Mouse (Mus musculus): ENCODE results near the gene Col1a1.
A peak's percentile ranks its signal among the peaks of the same experiment; 100 is the strongest.
"Not testable (repeated sequence)": the region's sequence is repeated elsewhere in the genome, so short reads cannot be mapped to it uniquely, and the experiment has no call there.

Col1a1 gene

GRCm38 (mm10) chr11:94937787-94938186, 1.8 kb downstream of the Col1a1 start:
- no peak for DNase-seq (ENCODE audit: low spot score)

- no peak for DNase-seq (ENCODE audit: low spot score)
Observed at GRCm38 (mm10) chr11:94938296-94938695, 2.3 kb downstream of the Col1a1 start.

GRCm38 (mm10) chr11:94939280-94939679, 3.3 kb downstream of the Col1a1 start:
- DNase-seq (ENCODE audit: low spot score): peak; percentile 76

GRCm38 (mm10) chr11:94941121-94941520, 5.1 kb downstream of the Col1a1 start:
- DNase-seq (ENCODE audit: low spot score): no peak

GRCm38 (mm10) chr11:94941776-94942175, 5.8 kb downstream of the Col1a1 start:
- no peak for DNase-seq (ENCODE audit: low spot score)

GRCm38 (mm10) chr11:94942282-94943023, 6.4 kb downstream of the Col1a1 start:
- DNase-seq (ENCODE audit: low spot score): no peak

GRCm38 (mm10) chr11:94943054-94943453, 7.0 kb downstream of the Col1a1 start:
- DNase-seq (ENCODE audit: low spot score): no peak

- no peak for DNase-seq (ENCODE audit: low spot score)
Observed at GRCm38 (mm10) chr11:94944295-94944694, 8.3 kb downstream of the Col1a1 start.

- no peak for DNase-seq (ENCODE audit: low spot score)
Observed at GRCm38 (mm10) chr11:94945236-94945635, 9.2 kb downstream of the Col1a1 start.

GRCm38 (mm10) chr11:94952169-94952568, 16.1 kb downstream of the Col1a1 start:
- no peak for DNase-seq (ENCODE audit: low spot score)

GRCm38 (mm10) chr11:94955103-94955502, 19.1 kb downstream of the Col1a1 start:
- no peak for DNase-seq (ENCODE audit: low spot score)

GRCm38 (mm10) chr11:94957693-94958064, 21.7 kb downstream of the Col1a1 start:
- no peak for DNase-seq (ENCODE audit: low spot score)

GRCm38 (mm10) chr11:94958065-94958858, 22.2 kb downstream of the Col1a1 start:
- peak; percentile 54 for DNase-seq (ENCODE audit: low spot score)

GRCm38 (mm10) chr11:94962534-94963101, 26.6 kb downstream of the Col1a1 start:
- DNase-seq (ENCODE audit: low spot score): no peak

GRCm38 (mm10) chr11:94967419-94967818, 31.4 kb downstream of the Col1a1 start, which contains the start of gene Hils1:
Hils1 (plus strand) TSS chr11:94967593.
- no peak for DNase-seq (ENCODE audit: low spot score)

- DNase-seq (ENCODE audit: low spot score): no peak
Observed at GRCm38 (mm10) chr11:94968187-94968586, 32.2 kb downstream of the Col1a1 start.

GRCm38 (mm10) chr11:94969709-94970108, 33.7 kb downstream of the Col1a1 start:
- not testable (repeated sequence) for DNase-seq (ENCODE audit: low spot score)

- DNase-seq (ENCODE audit: low spot score): peak; percentile 66
Observed at GRCm38 (mm10) chr11:94970210-94970943, 34.4 kb downstream of the Col1a1 start.

- DNase-seq (ENCODE audit: low spot score): no peak
Observed at GRCm38 (mm10) chr11:94971895-94972615, 36.0 kb downstream of the Col1a1 start.

- DNase-seq (ENCODE audit: low spot score): no peak
Observed at GRCm38 (mm10) chr11:94972887-94973286, 36.9 kb downstream of the Col1a1 start.

- no peak for DNase-seq (ENCODE audit: low spot score)
Observed at GRCm38 (mm10) chr11:94973313-94973712, 37.3 kb downstream of the Col1a1 start.

GRCm38 (mm10) chr11:94974951-94975350, 38.9 kb downstream of the Col1a1 start:
- no peak for DNase-seq (ENCODE audit: low spot score)
